Mouse (Mus musculus): ENCODE data around the gene Myh14.

The Myh14 gene

DNA sequence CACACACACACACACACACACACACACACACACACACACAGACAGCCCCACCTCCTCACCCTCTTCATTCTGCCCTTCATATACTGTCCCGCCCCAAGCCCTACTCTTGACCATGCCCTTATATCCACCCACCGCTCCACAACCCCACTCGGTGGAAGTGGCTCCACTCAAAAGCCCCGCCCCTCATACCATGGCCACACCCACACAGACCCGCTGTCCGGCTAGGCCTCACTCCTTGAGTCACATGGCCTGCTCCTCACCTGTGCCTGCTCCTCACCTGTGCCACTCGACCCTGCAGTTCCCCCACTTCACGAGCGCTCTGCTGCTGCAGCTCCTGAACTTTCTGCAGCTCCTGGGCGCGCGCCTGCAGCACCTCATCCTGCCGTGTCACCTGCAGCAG lies 40.2 kb downstream of the Myh14 start:
- DNase-seq (ENCODE audit: low spot score in 2 of 2), result no peak

- no peak for DNase-seq (ENCODE audit: low spot score in 2 of 2)
Observed at GRCm38 (mm10) chr7:44628402-44629034, 42.1 kb downstream of the Myh14 start.

- no peak for DNase-seq (ENCODE audit: low spot score in 2 of 2)
Observed at GRCm38 (mm10) chr7:44626966-44627365, 43.7 kb downstream of the Myh14 start.

DNA sequence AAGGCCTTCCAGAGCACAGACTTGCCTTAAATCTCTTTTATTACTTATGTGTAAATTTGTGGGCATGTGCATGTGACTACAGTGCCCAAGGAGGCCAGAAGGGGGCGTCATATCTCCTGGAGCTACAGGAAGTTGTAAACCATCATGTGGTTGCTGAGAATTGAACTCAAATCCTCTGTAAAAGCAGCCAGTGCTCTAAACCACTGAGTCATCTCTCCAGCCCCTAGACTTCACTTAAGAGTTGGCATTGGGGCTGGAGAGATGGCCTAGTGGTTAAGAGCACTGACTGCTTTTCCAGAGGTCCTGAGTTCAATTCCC lies 44.6 kb downstream of the Myh14 start:
- DNase-seq (ENCODE audit: low spot score in 2 of 2), result no peak

DNA sequence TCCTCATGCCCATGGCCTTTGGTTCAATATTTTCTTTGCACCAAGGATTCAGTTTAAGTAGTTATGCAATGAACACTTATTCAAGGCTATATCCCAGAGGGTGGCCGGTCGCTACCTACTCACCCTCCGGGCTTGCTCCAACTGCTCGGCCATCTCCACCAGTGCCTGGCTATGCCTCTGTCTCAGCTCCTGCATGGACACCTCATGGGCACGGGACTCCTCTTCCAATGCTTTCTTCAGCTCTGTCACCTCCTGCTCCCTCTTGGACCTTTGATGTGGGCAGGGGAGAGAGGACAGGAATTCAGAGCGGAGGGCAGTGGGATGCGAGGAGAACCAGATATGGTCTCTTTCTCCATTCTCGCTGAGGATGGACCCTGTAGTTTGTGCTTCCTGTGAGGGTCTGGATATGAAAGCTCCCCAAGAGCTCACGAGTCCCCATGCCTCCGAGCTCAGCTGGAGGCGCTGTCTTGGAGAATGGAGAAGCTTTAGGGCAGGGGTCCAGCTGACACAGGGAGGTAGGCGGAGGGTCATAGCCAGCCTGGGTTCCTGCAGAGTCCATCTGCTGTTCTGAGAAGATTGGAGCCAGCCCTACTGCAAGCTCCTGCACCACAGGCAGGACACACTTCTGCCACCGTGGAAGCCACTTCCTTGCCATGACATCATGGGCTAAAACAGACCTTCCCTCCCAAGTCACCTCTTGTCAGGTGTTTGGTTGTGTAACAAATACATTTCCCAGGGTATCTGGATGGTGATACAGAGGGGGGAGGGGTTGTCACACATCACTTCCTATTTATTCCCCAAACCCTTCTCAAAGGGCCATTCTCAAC lies 45.2 kb downstream of the Myh14 start:
- DNase-seq (ENCODE audit: low spot score in 2 of 2), result no peak

DNA sequence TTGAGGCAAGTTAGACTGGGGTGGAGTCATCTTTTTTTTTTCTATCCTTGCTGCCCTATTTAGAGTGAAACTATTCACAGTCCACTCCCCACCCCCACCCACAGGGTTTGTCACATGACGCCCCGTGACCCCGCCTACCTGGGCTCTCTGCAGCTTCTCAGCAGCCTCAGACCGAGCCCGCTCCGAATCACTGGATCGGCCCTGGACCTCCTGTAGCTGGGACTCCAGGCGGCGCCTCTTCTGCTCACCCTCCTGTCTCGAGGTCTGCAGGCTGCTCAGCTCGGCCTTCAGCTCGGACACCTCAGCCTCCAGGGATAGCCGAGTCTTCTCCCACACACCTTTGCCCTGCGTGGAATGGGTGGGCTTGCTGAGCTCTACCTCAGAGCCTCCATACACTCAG lies 45.8 kb downstream of the Myh14 start:
- DNase-seq (ENCODE audit: low spot score in 2 of 2), result no peak

GRCm38 (mm10) chr7:44624543-44624826 lies 46.2 kb downstream of the Myh14 start:
- DNase-seq (ENCODE audit: low spot score in 2 of 2), result no peak

DNA sequence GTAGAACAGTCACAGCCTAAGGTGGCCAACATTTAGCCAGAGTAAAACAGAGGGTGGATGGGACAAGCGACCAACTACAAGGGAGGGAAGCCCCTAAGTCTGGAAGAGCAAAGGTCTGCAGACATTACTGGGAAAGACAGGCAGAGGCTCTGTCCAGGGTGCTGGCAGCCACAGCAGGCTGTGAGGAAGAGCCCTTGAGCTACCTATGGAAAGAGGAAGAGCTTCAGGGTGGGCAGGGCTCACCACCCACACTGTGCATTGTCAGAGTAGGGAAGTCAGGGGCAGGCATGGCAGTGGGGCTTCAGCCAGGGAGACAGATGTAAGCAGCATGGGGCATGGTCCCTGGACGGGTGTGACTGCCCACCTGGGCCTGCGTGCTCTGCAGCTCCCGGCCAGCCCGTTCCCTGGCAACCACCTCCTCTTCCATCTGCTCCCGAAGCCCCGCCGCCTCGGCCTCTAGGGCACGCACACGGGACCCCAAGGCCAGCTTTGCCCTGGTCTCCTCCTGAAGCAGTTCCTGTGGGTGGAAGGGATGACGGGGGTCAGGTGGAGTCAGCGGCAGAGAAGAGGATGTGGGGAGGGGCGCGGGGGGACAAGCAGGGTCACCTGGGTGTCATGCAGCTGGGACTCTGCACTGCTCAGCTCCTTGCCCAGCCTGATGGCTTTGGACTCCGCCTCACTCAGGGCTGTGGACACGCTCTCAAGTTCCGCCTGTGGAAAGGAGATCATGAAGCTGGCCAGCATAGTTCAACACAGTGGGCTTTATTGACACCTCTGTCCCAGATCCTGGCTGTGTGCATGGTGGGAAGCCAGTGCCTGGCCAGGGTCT lies 46.7 kb downstream of the Myh14 start:
- no peak for DNase-seq (ENCODE audit: low spot score in 2 of 2)

DNA sequence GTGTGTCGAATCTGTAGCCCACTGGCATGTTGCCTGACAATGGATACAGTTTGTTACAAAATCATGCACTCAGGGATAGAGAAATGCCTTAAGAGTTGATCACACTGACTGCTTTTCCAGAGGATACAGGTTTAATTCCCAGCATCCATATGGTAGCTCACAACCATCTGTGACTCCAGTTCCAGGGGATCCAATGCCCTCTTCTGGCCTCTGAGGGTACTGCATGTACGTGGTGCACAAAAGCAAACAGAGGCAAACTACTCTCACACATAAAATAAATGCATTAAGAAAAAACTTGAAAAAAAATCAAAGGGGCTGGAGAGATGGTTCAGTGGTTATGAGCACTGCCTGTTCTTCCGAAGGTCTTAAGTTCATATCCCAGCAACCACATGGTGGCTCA lies 53.6 kb downstream of the Myh14 start:
- no peak for DNase-seq (ENCODE audit: low spot score in 2 of 2)

GRCm38 (mm10) chr7:44615987-44616386 lies 54.7 kb downstream of the Myh14 start:
- no peak for DNase-seq (ENCODE audit: low spot score in 2 of 2)

DNA sequence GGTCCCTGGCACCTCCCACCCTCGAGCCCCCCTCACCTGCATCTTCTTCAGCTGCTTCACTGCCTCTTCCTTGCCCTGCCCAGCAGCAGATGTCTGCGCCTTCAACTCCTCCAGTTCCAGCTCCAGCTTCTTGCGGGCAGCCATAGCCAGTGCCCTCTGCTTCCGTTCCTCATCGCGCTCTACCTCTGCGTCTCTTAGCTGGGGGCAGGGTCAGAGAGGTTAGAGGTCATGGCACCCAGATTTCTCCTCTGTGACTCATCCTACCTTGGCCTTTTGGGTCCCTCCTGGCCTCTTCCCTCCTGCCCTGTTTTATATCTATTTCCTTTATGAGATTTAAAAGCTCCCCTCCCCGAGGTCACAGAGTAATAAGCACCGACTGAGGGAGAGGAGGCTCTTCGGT lies 55.3 kb downstream of the Myh14 start:
- no peak for DNase-seq (ENCODE audit: low spot score in 2 of 2)

GRCm38 (mm10) chr7:44614041-44614688 lies 56.5 kb downstream of the Myh14 start:
- no peak for DNase-seq (ENCODE audit: low spot score in 2 of 2)

GRCm38 (mm10) chr7:44612192-44612591 lies 58.5 kb downstream of the Myh14 start:
- no peak for DNase-seq (ENCODE audit: low spot score in 2 of 2)

DNA sequence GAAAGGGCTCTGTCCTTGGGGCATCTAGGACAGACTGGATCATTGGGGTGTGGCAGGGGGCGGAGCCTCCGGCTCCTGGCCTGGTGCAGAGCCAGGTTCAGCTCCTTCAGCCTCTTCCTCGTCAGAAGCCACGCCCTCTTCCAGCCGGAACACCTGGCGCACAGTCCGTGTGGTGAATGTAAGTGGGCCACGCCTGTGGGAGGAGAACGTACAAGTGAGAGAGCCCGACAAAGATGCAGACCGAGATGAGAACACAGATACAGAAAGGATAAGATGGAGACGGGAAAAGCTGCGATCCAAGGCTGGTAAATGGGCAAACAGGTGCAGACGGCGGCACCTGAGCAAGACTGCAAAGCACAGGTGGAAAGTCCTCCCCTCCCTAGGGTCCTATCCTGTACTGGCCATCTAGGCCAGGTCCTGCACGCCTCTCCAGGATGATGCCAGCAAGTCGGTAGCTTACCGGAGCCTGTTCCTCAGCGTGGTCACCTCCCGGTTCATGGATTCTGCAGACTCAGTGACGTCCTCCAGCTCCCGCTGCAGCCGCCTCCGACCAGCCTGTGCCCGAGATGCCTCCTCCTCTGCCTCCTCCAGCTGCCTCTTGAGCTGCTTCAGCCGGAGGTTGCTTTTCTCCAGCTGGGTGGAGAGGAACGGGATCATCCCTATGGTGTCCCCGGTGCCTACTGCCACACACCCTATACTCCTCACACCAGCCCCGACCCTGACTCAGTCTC lies 64.3 kb downstream of the Myh14 start:
- DNase-seq (ENCODE audit: low spot score in 2 of 2), result no peak

DNA sequence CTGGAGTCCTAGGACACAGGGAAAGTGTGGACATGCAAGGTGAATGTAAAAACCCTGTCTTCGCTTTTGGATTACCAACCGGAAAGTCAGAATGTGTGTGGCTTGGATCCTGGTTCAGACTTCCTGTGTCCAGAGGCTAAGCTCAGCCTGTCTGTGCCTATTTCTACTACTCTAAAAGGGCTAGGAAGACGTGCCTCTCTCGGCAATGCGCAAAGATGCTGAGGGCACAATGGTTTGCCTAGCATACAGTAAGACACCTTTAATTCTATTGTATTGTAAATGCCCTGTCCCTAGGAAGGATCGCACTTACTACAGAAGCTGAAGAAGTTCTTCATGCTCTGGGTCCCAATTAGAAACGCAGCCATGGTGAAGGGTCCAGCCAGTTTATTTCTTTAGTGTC lies 65.2 kb downstream of the Myh14 start:
- DNase-seq (ENCODE audit: low spot score in 2 of 2), result no peak

DNA sequence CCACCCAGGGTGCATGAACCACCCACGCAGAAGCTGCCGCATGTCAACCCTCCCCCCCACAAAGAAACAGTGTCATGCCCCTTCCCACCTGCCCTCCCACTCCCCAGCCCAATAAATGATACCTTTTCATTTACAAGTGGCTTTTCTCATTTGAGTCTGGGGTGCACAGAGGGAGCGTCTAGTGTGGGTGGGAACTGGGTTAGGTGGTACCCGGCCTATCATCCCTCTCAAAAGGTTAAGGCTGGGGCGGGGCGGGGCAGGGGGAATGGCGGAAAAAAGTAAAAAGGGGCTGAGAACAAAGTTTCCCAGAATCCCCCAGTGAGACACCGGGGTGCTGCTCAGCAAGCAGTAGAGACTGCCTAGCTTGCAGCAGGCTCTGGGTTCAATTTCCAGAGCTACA lies 66.0 kb downstream of the Myh14 start:
- no peak for DNase-seq (ENCODE audit: low spot score in 2 of 2)

- DNase-seq (ENCODE audit: low spot score in 2 of 2), result no peak
Observed at GRCm38 (mm10) chr7:44604139-44604606, 66.5 kb downstream of the Myh14 start.

DNA sequence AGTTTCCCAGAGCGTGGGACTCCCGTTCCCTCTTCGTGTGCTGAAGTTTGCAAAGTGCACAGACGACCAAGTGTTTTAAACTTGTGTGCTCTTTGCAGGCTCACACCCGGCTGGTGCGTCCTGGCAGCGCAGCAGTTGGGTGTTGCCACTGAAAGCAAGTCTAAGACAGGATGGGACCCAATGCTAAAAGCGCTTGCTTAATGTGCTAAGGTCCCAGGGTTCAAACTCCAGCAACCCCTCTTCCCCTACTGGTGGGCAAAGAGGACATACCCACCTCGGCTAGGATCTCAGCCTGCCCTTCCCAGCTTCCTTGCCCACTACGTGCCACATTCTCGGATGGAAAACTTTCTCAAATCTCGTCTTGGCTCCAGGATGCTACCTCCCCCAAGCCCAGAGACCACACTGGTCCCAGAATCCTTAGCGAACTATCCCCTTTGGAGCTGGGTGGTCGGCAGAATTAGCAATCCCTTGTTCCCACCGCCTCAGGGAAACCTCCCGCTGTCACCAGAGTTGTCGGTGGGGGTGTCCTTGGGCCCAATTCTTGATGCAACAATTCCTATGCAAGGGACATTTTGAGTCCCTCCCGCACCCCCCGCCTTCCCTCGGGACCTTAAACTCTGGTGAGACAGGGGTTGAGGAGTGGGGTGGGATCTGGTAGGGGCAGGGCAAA lies 67.3 kb downstream of the Myh14 start:
- DNase-seq (ENCODE audit: low spot score in 2 of 2), result no peak

DNA sequence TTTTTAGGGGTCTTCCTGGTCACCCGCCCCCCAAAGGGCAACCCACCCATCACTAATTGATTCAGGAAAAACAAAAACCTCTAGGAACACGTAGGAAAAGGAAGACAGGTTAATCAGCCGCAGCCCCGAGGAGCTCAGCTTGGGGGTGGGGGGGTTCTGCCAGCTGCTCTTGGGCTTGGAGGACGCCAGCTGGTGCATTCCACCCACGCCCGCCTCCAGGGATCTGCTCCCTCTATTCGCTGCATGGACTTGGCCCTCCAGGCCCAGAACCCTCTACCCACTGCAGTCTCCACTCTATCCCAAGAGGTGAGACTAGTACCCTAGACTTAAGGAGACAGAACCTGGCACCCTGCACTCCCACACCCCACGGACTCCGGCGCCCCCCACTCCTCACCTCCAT lies 68.2 kb downstream of the Myh14 start:
- peak; percentile 48 to 54 for DNase-seq (ENCODE audit: low spot score in 2 of 2)

GRCm38 (mm10) chr7:44601646-44602045 lies 69.0 kb downstream of the Myh14 start:
- no peak for DNase-seq (ENCODE audit: low spot score in 2 of 2)

DNA sequence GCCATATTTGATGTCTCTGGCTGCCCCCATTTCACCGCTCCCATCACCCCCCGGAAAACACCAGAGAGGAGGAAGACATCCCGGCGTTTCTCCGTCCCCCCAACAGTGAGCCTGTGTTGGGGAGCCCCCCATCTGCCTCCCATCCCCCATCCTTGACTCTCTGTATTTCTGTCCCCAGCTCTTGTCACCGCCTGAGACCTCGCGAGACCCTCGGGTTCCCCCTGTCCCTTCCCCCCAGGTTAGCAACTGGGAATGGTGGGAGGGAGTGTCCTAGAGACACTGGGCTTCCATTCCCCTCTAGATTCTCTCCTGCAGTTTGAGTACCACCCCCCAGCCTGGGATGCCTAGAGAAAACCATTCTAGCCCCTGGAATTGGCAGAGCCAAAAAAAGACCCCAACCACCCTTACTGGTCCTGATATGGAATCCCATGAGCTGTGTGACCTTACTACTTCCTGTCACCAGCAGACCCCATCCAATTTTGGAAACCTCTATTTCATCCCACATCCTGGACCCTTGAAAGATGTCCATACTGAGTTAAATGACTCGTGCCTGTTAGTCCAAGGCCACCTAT lies 69.9 kb downstream of the Myh14 start:
- no peak for DNase-seq (ENCODE audit: low spot score in 2 of 2)
